In genomic region chr1:149832952-149833351, GRCm38 (mm10) we compare ENCODE assay signal across 9 mouse cellular contexts.
DNase-seq lines count a peak whose midpoint lies in the region; ATAC-seq lines count a peak whose summit lies in the region.
"Had no signal": no experiment of that assay in that cellular context is flagged by ENCODE, and none has a peak within 500 bp of the region (broad histone marks: within the 10 kb centered on the region; RNA-seq: fewer than 3 reads in every experiment).

No protein-coding gene starts in this region.

- WGBS in hindbrain, embryonic 15.5 days, result 27% methylated on average over 2 of the region's 2 CpGs

- H3K9ac ChIP-seq in hindbrain, embryonic 15.5 days, result no peak overlapping the region
- H3K9ac ChIP-seq: heart, embryonic 15.5 days had no signal

- no peaks in the 10 kb centered on the region for H3K36me3 ChIP-seq in hindbrain, embryonic 15.5 days
- H3K36me3 ChIP-seq: heart, embryonic 15.5 days had no signal

- no peak overlapping the region for H3K4me2 ChIP-seq in hindbrain, embryonic 15.5 days
- H3K4me2 ChIP-seq: heart, embryonic 15.5 days had no signal

- no peaks in the 10 kb centered on the region for H3K4me1 ChIP-seq in hindbrain, embryonic 15.5 days (replicated peaks)
- H3K4me1 ChIP-seq: heart, embryonic 15.5 days had no signal

- no peaks in the 10 kb centered on the region for H3K9me3 ChIP-seq in hindbrain, embryonic 15.5 days
- H3K9me3 ChIP-seq: heart, embryonic 15.5 days had no signal

- no peaks in the 10 kb centered on the region for H3K27me3 ChIP-seq in hindbrain, embryonic 15.5 days
- H3K27me3 ChIP-seq: heart, embryonic 15.5 days had no signal

- H3K27ac ChIP-seq in hindbrain, embryonic 15.5 days (replicated peaks), result no peak overlapping the region
- H3K27ac ChIP-seq: heart, embryonic 15.5 days had no signal

- DNase-seq in cerebellum, postnatal 14 days, result peak; percentile 31 to 39
- no peak for DNase-seq in cerebellum, adult 11 months
- DNase-seq in right cerebral cortex, postnatal 4 days, result peak; percentile 4
- DNase-seq in right cerebral cortex, postnatal 25 days, result no peak
- peak; percentile 22 for DNase-seq in lung, postnatal 10 days
- no peak for DNase-seq in spleen, postnatal 14 days (ENCODE audit: low spot score in 2 of 2)
- no peak for DNase-seq in urinary bladder, adult 18-20 months (ENCODE audit: low spot score in 2 of 2)

- H3K4me3 ChIP-seq in hindbrain, embryonic 15.5 days, result no peak overlapping the region
- H3K4me3 ChIP-seq: heart, embryonic 15.5 days had no signal

- ATAC-seq in hindbrain, embryonic 15.5 days (ENCODE audit: low FRiP score, low read depth), result peak; percentile 87

Comparison
In these comparisons a context has a peak if more than half of its experiments do, and no peak if none do; other contexts are left out.
1. DNase-seq: peak in cerebellum, postnatal 14 days (2 of 2), right cerebral cortex, postnatal 4 days (single experiment) and lung, postnatal 10 days (single experiment); none in cerebellum, adult 11 months (single experiment), right cerebral cortex, postnatal 25 days (single experiment), spleen, postnatal 14 days (0 of 2) and urinary bladder, adult 18-20 months (0 of 2).